Mouse (Mus musculus): Measurements from ENCODE around the gene Olfr651. TPM values are rescaled to one million over a fixed set of nuclear protein-coding genes. Genes with fewer than 3 reads are reported as not detected.
"Not testable (repeated sequence)": the region's sequence is repeated elsewhere in the genome, so short reads cannot be mapped to it uniquely, and the experiment has no call there.

Gene Olfr651
- polyA plus RNA-seq (2015; fragmentation: Nextera tagmentation; extraction: Ambion mirVana), result not detected in 2 replicates

- Histone ChIP-seq H3K27me3 (replicated peaks) (no peaks in the 10 kb centered on the region), H3K4me2 (no peak within 1 kb of the TSS), H3K9ac (replicated peaks) (no peak within 1 kb of the TSS), H3K4me3 (replicated peaks) (no peak within 1 kb of the TSS), H3K27ac (replicated peaks) (no peak within 1 kb of the TSS), H3K9me3 (replicated peaks) (no peaks in the 10 kb centered on the region), H3K4me1 (no peaks in the 10 kb centered on the region), H3K36me3 (no peaks in the 10 kb centered on the region)
- WGBS, result 79% methylated on average over 5 of the region's 5 CpGs
- ATAC-seq (ENCODE audit: low FRiP score), result no peak
Measured at GRCm38 (mm10) chr7:104549833-104550232, at the start of gene Olfr651. Gene Olfr651 (plus strand): TSS chr7:104550133.

- H3K4me1 ChIP-seq; H3K4me3 ChIP-seq (replicated peaks); H3K27me3 ChIP-seq (replicated peaks); H3K4me2 ChIP-seq; H3K27ac ChIP-seq (replicated peaks); H3K9me3 ChIP-seq (replicated peaks); H3K9ac ChIP-seq (replicated peaks); ATAC-seq (ENCODE audit: low FRiP score); H3K36me3 ChIP-seq: not testable (repeated sequence)
- WGBS, result 59% methylated on average over 6 of the region's 6 CpGs
Measured at GRCm38 (mm10) chr7:104501186-104501585, 48.7 kb upstream of the Olfr651 start.

- 3% methylated on average over 46 of the region's 59 CpGs for WGBS
Measured at GRCm38 (mm10) chr7:104501589-104502371, 48.2 kb upstream of the Olfr651 start.

GRCm38 (mm10) chr7:104507421-104508065, 42.4 kb upstream of the Olfr651 start, which contains the start of gene Trim30d:
Gene Trim30d (minus strand): TSS chr7:104507849.
- H3K27ac ChIP-seq (replicated peaks); H3K9me3 ChIP-seq (replicated peaks); H3K36me3 ChIP-seq; H3K9ac ChIP-seq (replicated peaks); H3K27me3 ChIP-seq (replicated peaks); H3K4me1 ChIP-seq; H3K4me2 ChIP-seq; ATAC-seq (ENCODE audit: low FRiP score); H3K4me3 ChIP-seq (replicated peaks): not testable (repeated sequence)

More at GRCm38 (mm10) chr7:104501589-104502371, 48.2 kb upstream of the Olfr651 start:
- H3K9ac ChIP-seq (replicated peaks), result peak overlapping the region; percentile 38
- no peak overlapping the region for H3K27ac ChIP-seq (replicated peaks)
- peak; percentile 94 for ATAC-seq (ENCODE audit: low FRiP score)
- no peaks in the 10 kb centered on the region for H3K36me3 ChIP-seq
- no peaks in the 10 kb centered on the region for H3K4me1 ChIP-seq
- H3K27me3 ChIP-seq (replicated peaks), result no peaks in the 10 kb centered on the region
- H3K9me3 ChIP-seq (replicated peaks), result no peaks in the 10 kb centered on the region
- peak overlapping the region; percentile 52 for H3K4me3 ChIP-seq (replicated peaks)
- peak overlapping the region; percentile 66 for H3K4me2 ChIP-seq

- H3K9me3 ChIP-seq (replicated peaks), result no peaks in the 10 kb centered on the region
- no peaks in the 10 kb centered on the region for H3K4me1 ChIP-seq
- H3K4me2 ChIP-seq, result no peak overlapping the region
- no peak for ATAC-seq (ENCODE audit: low FRiP score)
- no peak overlapping the region for H3K9ac ChIP-seq (replicated peaks)
- WGBS, result 80% methylated on average over 1 of the region's 1 CpGs
- H3K4me3 ChIP-seq (replicated peaks), result no peak overlapping the region
- no peaks in the 10 kb centered on the region for H3K36me3 ChIP-seq
- H3K27me3 ChIP-seq (replicated peaks), result no peaks in the 10 kb centered on the region
- no peak overlapping the region for H3K27ac ChIP-seq (replicated peaks)
Measured at GRCm38 (mm10) chr7:104552700-104553099, 2.8 kb downstream of the Olfr651 start.

GRCm38 (mm10) chr7:104560601-104561000, 10.7 kb downstream of the Olfr651 start, which contains the start of gene Olfr652:
Gene Olfr652 (plus strand): TSS chr7:104560901.
- H3K27me3 ChIP-seq (replicated peaks), result no peaks in the 10 kb centered on the region
- H3K27ac ChIP-seq (replicated peaks), result no peak within 1 kb of the TSS
- no peak within 1 kb of the TSS for H3K4me2 ChIP-seq
- no peaks in the 10 kb centered on the region for H3K4me1 ChIP-seq
- H3K9me3 ChIP-seq (replicated peaks), result no peaks in the 10 kb centered on the region
- H3K4me3 ChIP-seq (replicated peaks), result no peak within 1 kb of the TSS
- no peak within 1 kb of the TSS for H3K9ac ChIP-seq (replicated peaks)
- no peak for ATAC-seq (ENCODE audit: low FRiP score)
- no peaks in the 10 kb centered on the region for H3K36me3 ChIP-seq

- H3K4me1 ChIP-seq, result no peaks in the 10 kb centered on the region
- no peak for ATAC-seq (ENCODE audit: low FRiP score)
- no peaks in the 10 kb centered on the region for H3K27me3 ChIP-seq (replicated peaks)
- H3K4me3 ChIP-seq (replicated peaks), result no peak within 1 kb of the TSS
- no peak within 1 kb of the TSS for H3K9ac ChIP-seq (replicated peaks)
- H3K9me3 ChIP-seq (replicated peaks), result no peaks in the 10 kb centered on the region
- no peak within 1 kb of the TSS for H3K27ac ChIP-seq (replicated peaks)
- H3K36me3 ChIP-seq, result no peaks in the 10 kb centered on the region
- H3K4me2 ChIP-seq, result no peak within 1 kb of the TSS
- WGBS, result 83% methylated on average over 2 of the region's 2 CpGs
Measured at GRCm38 (mm10) chr7:104577014-104577413, 27.1 kb downstream of the Olfr651 start, which contains the start of gene Olfr653. Gene Olfr653 (plus strand): TSS chr7:104577314.

GRCm38 (mm10) chr7:104580846-104581245, 30.9 kb downstream of the Olfr651 start:
- no peak overlapping the region for H3K27ac ChIP-seq (replicated peaks)

GRCm38 (mm10) chr7:104581429-104581828, 31.5 kb downstream of the Olfr651 start:
- Histone ChIP-seq H3K36me3 (no peaks in the 10 kb centered on the region), H3K4me3 (replicated peaks) (no peak overlapping the region), H3K9ac (replicated peaks) (no peak overlapping the region), H3K4me2 (no peak overlapping the region), H3K4me1 (no peaks in the 10 kb centered on the region), H3K27ac (replicated peaks) (no peak overlapping the region), H3K9me3 (replicated peaks) (no peaks in the 10 kb centered on the region), H3K27me3 (replicated peaks) (no peaks in the 10 kb centered on the region)
- ATAC-seq (ENCODE audit: low FRiP score), result no peak
- 89% methylated on average over 4 of the region's 4 CpGs for WGBS

More at GRCm38 (mm10) chr7:104580846-104581245, 30.9 kb downstream of the Olfr651 start:
- H3K9me3 ChIP-seq (replicated peaks), result no peaks in the 10 kb centered on the region
- no peaks in the 10 kb centered on the region for H3K36me3 ChIP-seq
- no peak overlapping the region for H3K9ac ChIP-seq (replicated peaks)
- H3K4me1 ChIP-seq, result no peaks in the 10 kb centered on the region
- H3K27me3 ChIP-seq (replicated peaks), result no peaks in the 10 kb centered on the region
- no peak for ATAC-seq (ENCODE audit: low FRiP score)
- WGBS, result 93% methylated on average over 4 of the region's 4 CpGs
- no peak overlapping the region for H3K4me3 ChIP-seq (replicated peaks)
- no peak overlapping the region for H3K4me2 ChIP-seq

GRCm38 (mm10) chr7:104586725-104587124, 36.8 kb downstream of the Olfr651 start, which contains the start of gene Olfr654:
Gene Olfr654 (plus strand): TSS chr7:104587025.
- Histone ChIP-seq H3K4me2 (no peak within 1 kb of the TSS), H3K4me3 (replicated peaks) (no peak within 1 kb of the TSS), H3K27me3 (replicated peaks) (no peaks in the 10 kb centered on the region), H3K9me3 (replicated peaks) (no peaks in the 10 kb centered on the region), H3K27ac (replicated peaks) (no peak within 1 kb of the TSS), H3K9ac (replicated peaks) (no peak within 1 kb of the TSS), H3K36me3 (no peaks in the 10 kb centered on the region), H3K4me1 (no peaks in the 10 kb centered on the region)
- no peak for ATAC-seq (ENCODE audit: low FRiP score)
- 92% methylated on average over 4 of the region's 4 CpGs for WGBS

GRCm38 (mm10) chr7:104588274-104588673, 38.3 kb downstream of the Olfr651 start:
- no peak overlapping the region for H3K27ac ChIP-seq (replicated peaks)
- H3K9me3 ChIP-seq (replicated peaks), result no peaks in the 10 kb centered on the region
- no peak for ATAC-seq (ENCODE audit: low FRiP score)
- no peaks in the 10 kb centered on the region for H3K27me3 ChIP-seq (replicated peaks)
- 85% methylated on average over 5 of the region's 5 CpGs for WGBS
- no peak overlapping the region for H3K4me3 ChIP-seq (replicated peaks)
- H3K9ac ChIP-seq (replicated peaks), result no peak overlapping the region
- no peaks in the 10 kb centered on the region for H3K4me1 ChIP-seq
- no peaks in the 10 kb centered on the region for H3K36me3 ChIP-seq
- no peak overlapping the region for H3K4me2 ChIP-seq

- no peaks in the 10 kb centered on the region for H3K36me3 ChIP-seq
- H3K4me3 ChIP-seq (replicated peaks), result no peak within 1 kb of the TSS
- H3K27ac ChIP-seq (replicated peaks), result no peak within 1 kb of the TSS
- no peaks in the 10 kb centered on the region for H3K9me3 ChIP-seq (replicated peaks)
- ATAC-seq (ENCODE audit: low FRiP score), result no peak
- H3K4me1 ChIP-seq, result no peaks in the 10 kb centered on the region
- no peak within 1 kb of the TSS for H3K9ac ChIP-seq (replicated peaks)
- WGBS, result 88% methylated on average over 2 of the region's 2 CpGs
- H3K27me3 ChIP-seq (replicated peaks), result no peaks in the 10 kb centered on the region
- no peak within 1 kb of the TSS for H3K4me2 ChIP-seq
Measured at GRCm38 (mm10) chr7:104601679-104602078, 51.7 kb downstream of the Olfr651 start, which contains the start of gene Olfr655. Gene Olfr655 (minus strand): TSS chr7:104601779.
